Mouse (Mus musculus): ENCODE data around the gene Rsph1. TPM values are rescaled to one million over a fixed set of nuclear protein-coding genes. Genes with fewer than 3 reads are reported as not detected.

Gene Rsph1
- total RNA-seq, 2 experiments from 2014 or later, result 5.7 to 7.2 TPM

- no peak for DNase-seq (ENCODE audit: low spot score in 2 of 2)
Measured at GRCm38 (mm10) chr17:31259145-31259544, 18.0 kb downstream of the Rsph1 start.

DNA sequence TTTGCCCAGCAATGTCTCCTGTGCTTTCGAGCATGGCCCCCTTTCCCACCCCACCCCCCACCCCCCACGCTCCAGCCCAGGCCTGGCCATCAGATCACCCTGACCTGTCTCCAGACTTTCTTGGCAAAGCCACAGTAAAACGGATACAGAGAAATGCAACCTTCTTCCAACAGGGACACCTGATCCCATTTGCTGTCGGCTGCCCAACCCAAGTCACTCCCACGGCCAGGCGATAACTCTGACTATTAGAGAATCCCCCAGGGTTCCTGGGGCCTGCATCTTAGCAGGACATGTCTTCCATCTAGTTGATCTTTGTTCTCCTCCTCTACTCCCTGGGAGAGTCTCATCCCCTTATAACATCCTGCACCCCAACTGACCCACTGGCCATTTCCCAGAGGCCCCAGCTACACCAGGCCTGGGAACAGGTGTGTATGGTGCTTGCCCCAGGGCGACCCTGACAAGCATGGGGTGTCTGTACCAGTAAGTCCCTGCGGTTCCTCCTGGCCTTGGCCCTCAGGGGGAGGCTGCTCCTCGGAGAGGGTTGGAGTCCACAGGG, 18.8 kb downstream of the Rsph1 start:
- DNase-seq (ENCODE audit: low spot score in 2 of 2), result no peak

GRCm38 (mm10) chr17:31257898-31258297, 19.3 kb downstream of the Rsph1 start:
- DNase-seq (ENCODE audit: low spot score in 2 of 2), result no peak

GRCm38 (mm10) chr17:31257149-31257548, 20.0 kb downstream of the Rsph1 start:
- DNase-seq (ENCODE audit: low spot score in 2 of 2), result no peak

- DNase-seq (ENCODE audit: low spot score in 2 of 2), result peak; percentile 71 to 77
Measured at GRCm38 (mm10) chr17:31254463-31254931, 22.7 kb downstream of the Rsph1 start.

- DNase-seq (ENCODE audit: low spot score in 2 of 2), result no peak
Measured at GRCm38 (mm10) chr17:31253951-31254350, 23.2 kb downstream of the Rsph1 start.

GRCm38 (mm10) chr17:31247144-31247543, 30.0 kb downstream of the Rsph1 start:
- DNase-seq (ENCODE audit: low spot score in 2 of 2), result no peak

GRCm38 (mm10) chr17:31245321-31245720, 31.9 kb downstream of the Rsph1 start:
- DNase-seq (ENCODE audit: low spot score in 2 of 2), result no peak

DNA sequence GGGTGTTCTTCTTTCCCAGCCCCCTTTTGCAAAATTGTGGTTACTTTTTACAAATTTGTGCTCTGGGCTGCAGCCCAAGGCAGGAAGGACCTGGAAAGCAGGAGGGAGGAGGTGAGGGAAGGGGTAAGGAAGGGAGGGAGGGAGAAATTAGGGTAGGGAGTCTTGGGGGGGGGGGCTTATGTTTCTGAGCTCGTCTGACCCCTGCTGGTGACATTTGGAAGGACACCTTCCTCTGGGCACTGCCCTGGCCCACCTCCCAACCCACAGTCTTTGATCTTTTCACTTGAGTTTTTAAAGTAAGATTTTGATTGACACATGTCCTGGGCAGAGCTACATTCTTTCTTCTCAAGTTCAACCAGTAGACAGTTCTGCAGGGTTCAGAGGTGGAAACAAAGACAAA, 34.4 kb downstream of the Rsph1 start:
- DNase-seq (ENCODE audit: low spot score in 2 of 2), result no peak

GRCm38 (mm10) chr17:31241156-31241555, 36.0 kb downstream of the Rsph1 start:
- DNase-seq (ENCODE audit: low spot score in 2 of 2), result no peak

GRCm38 (mm10) chr17:31238234-31239020, 38.8 kb downstream of the Rsph1 start:
- DNase-seq (ENCODE audit: low spot score in 2 of 2), result no peak

DNA sequence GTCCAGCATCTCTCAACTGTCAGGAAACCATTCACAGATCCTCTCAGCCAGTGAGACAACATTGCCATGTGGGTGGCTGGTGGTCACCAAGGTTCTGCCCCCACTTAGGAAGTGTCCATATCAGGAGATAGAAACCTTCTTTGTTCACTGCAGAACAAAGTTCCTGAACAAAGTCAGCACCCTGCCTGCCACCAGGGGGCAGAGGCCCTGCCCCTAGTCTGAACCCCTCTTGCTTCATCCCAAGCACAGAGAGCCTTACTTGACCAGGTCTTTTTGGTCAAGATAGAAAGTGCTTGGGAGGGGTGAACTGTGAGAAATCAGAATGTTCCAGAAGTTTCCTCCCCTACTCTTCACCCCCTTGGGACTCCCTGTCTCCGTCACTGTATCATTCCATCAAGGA, 41.3 kb downstream of the Rsph1 start:
- no peak for DNase-seq (ENCODE audit: low spot score in 2 of 2)

DNA sequence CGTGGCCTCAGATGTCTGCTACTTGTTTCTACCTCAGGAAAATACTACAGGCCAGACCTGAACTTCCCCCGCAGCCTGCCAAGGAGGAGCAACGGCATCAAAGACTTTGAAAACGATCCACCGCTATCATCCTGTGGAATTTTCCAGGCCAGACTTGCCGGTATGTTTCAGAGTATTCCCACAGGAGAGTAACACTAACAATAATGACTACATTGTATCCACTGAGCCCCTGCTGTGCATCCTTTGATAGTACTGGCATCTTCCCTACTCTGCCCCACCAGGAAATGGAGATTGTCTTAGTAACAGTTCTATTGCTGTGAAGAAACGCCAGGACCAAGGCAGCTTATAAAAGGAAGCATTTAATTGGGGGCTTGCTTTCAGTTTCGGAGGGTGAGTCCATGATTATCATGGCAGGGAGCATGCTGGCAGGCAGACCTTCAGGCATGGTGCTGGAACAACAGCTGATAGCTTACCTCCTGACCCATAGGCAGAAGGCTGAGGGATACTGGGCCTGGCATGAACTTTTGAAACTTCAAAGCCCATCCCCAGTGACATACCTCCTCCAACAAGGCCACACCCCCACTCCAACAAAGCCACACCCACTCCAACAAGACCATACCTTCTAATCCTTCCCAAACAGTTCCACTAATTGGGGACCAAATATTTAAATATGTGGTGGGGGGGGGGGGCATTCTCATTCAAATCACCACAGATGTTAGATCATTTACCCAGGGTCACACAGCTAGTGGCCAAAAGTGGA, 44.8 kb downstream of the Rsph1 start:
- no peak for DNase-seq (ENCODE audit: low spot score in 2 of 2)

DNA sequence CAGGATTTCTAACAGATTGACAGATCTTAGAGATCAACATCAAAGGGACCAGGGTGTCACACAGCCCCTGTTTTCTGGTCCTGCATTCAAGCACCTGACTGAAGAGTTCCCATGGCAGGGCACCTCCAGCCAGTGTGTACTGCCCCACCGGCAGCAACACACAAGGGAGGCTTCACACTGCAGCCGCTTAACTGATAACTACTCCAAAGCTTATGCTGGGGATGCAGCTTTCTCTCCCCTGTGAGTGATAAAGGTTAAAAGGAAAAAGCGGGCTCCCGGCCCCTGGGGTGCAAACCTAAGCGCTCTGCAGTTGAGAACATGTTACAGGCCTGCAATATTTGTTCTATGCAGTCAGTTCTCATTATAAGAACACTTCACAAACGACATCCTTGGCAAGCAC, 45.4 kb downstream of the Rsph1 start:
- no peak for DNase-seq (ENCODE audit: low spot score in 2 of 2)

GRCm38 (mm10) chr17:31226931-31227330, 50.3 kb downstream of the Rsph1 start:
- no peak for DNase-seq (ENCODE audit: low spot score in 2 of 2)

- no peak for DNase-seq (ENCODE audit: low spot score in 2 of 2)
Measured at GRCm38 (mm10) chr17:31226368-31226767, 50.8 kb downstream of the Rsph1 start.

- no peak for DNase-seq (ENCODE audit: low spot score in 2 of 2)
Measured at GRCm38 (mm10) chr17:31224591-31224990, 52.6 kb downstream of the Rsph1 start.

- no peak for DNase-seq (ENCODE audit: low spot score in 2 of 2)
Measured at GRCm38 (mm10) chr17:31223835-31224234, 53.3 kb downstream of the Rsph1 start.

DNA sequence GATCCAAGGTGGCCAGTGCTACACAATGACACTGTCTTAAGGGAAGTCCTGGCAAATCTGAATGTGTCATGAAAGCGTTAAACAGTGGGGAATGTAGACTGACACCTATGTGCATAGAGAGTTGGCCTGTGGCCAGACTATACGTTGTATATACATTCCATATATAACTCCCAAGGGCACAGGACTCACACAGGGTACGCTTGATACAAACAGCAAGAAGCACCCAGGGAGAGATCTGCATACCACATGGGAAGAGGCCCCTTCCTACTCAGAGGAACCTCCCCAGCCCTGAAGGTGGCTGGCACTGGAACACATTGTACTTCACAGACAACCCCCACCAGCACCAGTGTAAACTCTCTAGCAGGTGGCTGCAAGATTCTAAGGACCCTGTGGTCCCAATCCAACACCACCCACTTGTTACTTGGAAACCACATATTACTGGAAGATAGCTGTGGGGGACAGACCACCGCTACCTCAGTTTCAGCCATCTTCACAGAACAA, 54.3 kb downstream of the Rsph1 start:
- no peak for DNase-seq (ENCODE audit: low spot score in 2 of 2)

- DNase-seq (ENCODE audit: low spot score in 2 of 2), result peak in 1 of 2 experiments; percentile 13
Measured at GRCm38 (mm10) chr17:31216068-31216955, 60.9 kb downstream of the Rsph1 start.

GRCm38 (mm10) chr17:31211881-31212280, 65.3 kb downstream of the Rsph1 start:
- no peak for DNase-seq (ENCODE audit: low spot score in 2 of 2)
